Comparison of ENCODE assay signal across 8 mouse cellular contexts in genomic region chr10:123076245-123077023, GRCm38 (mm10). TPM values are rescaled to one million over a fixed set of nuclear protein-coding genes. Genes with fewer than 3 reads are reported as not detected.
DNase-seq lines count a peak whose midpoint lies in the region; ATAC-seq and TF ChIP-seq lines count a peak whose summit lies in the region.

Mon2 (minus strand) TSS chr10:123076505.

- H3K27me3 ChIP-seq in heart, embryonic 11.5 days (ENCODE audit: control insufficient read depth, insufficient read depth, low read length) = no peaks in the 10 kb centered on the region
- H3K27me3 ChIP-seq in kidney, embryonic 16.5 days (ENCODE audit: insufficient read depth, low read length) = no peaks in the 10 kb centered on the region
- no peaks in the 10 kb centered on the region; the same call in 1 of the 2 replicates for H3K27me3 ChIP-seq in liver, adult 2 months (ENCODE audit: control insufficient read depth, insufficient read depth, low read length)
- peaks cover 5% of the 10 kb centered on the region for H3K27me3 ChIP-seq in myocyte (ENCODE audit: control insufficient read depth, insufficient read depth, insufficient read length)
- H3K27me3 ChIP-seq in splenic B cell, adult 2 months (ENCODE audit: control insufficient read depth, insufficient read depth, low read length, poor library complexity, severe bottlenecking) = no peaks in the 10 kb centered on the region

- ATAC-seq in erythroblast, adult 5-6 weeks (replicated peaks; ENCODE audit: low FRiP score, poor library complexity, severe bottlenecking) = peak; percentile 98
- peak; percentile 100 for ATAC-seq in heart, embryonic 11.5 days (replicated peaks; ENCODE audit: insufficient number of reproducible peaks, low FRiP score, low TSS enrichment)
- ATAC-seq in kidney, embryonic 16.5 days (ENCODE audit: low FRiP score, low TSS enrichment) = peak; percentile 100

- peak; percentile 72 for TF ChIP-seq POLR2A in liver, adult 2 months (IDR thresholded peaks at IDR 0.05; ENCODE audit: extremely low read depth, insufficient read depth, low read length)
- peak; percentile 80 for TF ChIP-seq POLR2A in myocyte (IDR thresholded peaks at IDR 0.05; ENCODE audit: insufficient read length, low read depth)

- peak within 1 kb of the TSS; percentile 88 for H3K4me2 ChIP-seq in heart, embryonic 11.5 days
- peak within 1 kb of the TSS; percentile 85 for H3K4me2 ChIP-seq in kidney, embryonic 16.5 days (replicated peaks; ENCODE audit: low read depth, low read length)
- H3K4me2 ChIP-seq in myocyte (ENCODE audit: low read depth) = peak within 1 kb of the TSS; percentile 97

- H3K4me3 ChIP-seq in heart, embryonic 11.5 days (ENCODE audit: low read depth, low read length) = peak within 1 kb of the TSS; percentile 100
- H3K4me3 ChIP-seq in kidney, embryonic 16.5 days (ENCODE audit: low read length) = peak within 1 kb of the TSS; percentile 98
- peak within 1 kb of the TSS; percentile 75 for H3K4me3 ChIP-seq in liver, adult 2 months (ENCODE audit: insufficient read depth, low read depth, low read length)
- H3K4me3 ChIP-seq in myocyte = peak within 1 kb of the TSS; percentile 63

- peaks cover 14% of the 10 kb centered on the region for H3K4me1 ChIP-seq in heart, embryonic 11.5 days (ENCODE audit: control insufficient read depth, insufficient read depth, low read length)
- peaks cover 13% of the 10 kb centered on the region for H3K4me1 ChIP-seq in kidney, embryonic 16.5 days (ENCODE audit: insufficient read depth, low read length)
- H3K4me1 ChIP-seq in liver, adult 2 months (ENCODE audit: control insufficient read depth, insufficient read depth, low read length) = peaks cover 22% of the 10 kb centered on the region

- TF ChIP-seq CTCF in liver, adult 2 months (IDR thresholded peaks at IDR 0.05; ENCODE audit: low read depth, low read length) = no peak

- WGBS in heart, embryonic 11.5 days (ENCODE audit: insufficient replicate concordance) = under 1% methylated on average over 58 of the region's 58 CpGs
- under 1% methylated on average over 54 of the region's 58 CpGs for WGBS in kidney, embryonic 16.5 days
- under 1% methylated on average over 57 of the region's 58 CpGs for WGBS in liver, adult 2 months

- peak within 1 kb of the TSS; percentile 98 for H3ac ChIP-seq in myocyte (ENCODE audit: control insufficient read depth, insufficient read length)

- no peaks in the 10 kb centered on the region for H3K9me3 ChIP-seq in heart, embryonic 11.5 days (replicated peaks; ENCODE audit: control insufficient read depth, low read length)
- H3K9me3 ChIP-seq in kidney, embryonic 16.5 days (ENCODE audit: low read length) = no peaks in the 10 kb centered on the region

- H3K9ac ChIP-seq in heart, embryonic 11.5 days (ENCODE audit: low read depth, low read length) = peak within 1 kb of the TSS; percentile 90
- peak within 1 kb of the TSS; percentile 94 for H3K9ac ChIP-seq in kidney, embryonic 16.5 days (replicated peaks; ENCODE audit: low read length)
- H3K9ac ChIP-seq in liver, adult 2 months (ENCODE audit: low read depth, low read length) = peak within 1 kb of the TSS; percentile 97

- peaks cover 29% of the 10 kb centered on the region for H3K79me2 ChIP-seq in liver, adult 2 months (ENCODE audit: control insufficient read depth, insufficient read depth, low read length)
- H3K79me2 ChIP-seq in myocyte (ENCODE audit: control insufficient read depth, insufficient read depth) = peaks cover 42% of the 10 kb centered on the region

- no peaks in the 10 kb centered on the region for H3K36me3 ChIP-seq in heart, embryonic 11.5 days (ENCODE audit: control insufficient read depth, insufficient read depth, low read length)
- no peaks in the 10 kb centered on the region for H3K36me3 ChIP-seq in kidney, embryonic 16.5 days (ENCODE audit: insufficient read depth, low read length)
- H3K36me3 ChIP-seq in liver, adult 2 months (ENCODE audit: control insufficient read depth, insufficient read depth, low read length) = peaks cover 2% of the 10 kb centered on the region; the same call in 1 of the 2 replicates
- no peaks in the 10 kb centered on the region for H3K36me3 ChIP-seq in myocyte (ENCODE audit: control insufficient read depth, insufficient read depth)
- no peaks in the 10 kb centered on the region for H3K36me3 ChIP-seq in splenic B cell, adult 2 months (ENCODE audit: control insufficient read depth, insufficient read depth, low read length, poor library complexity, severe bottlenecking)

- peak within 1 kb of the TSS; percentile 76 for H3K27ac ChIP-seq in heart, embryonic 11.5 days (ENCODE audit: low read depth, low read length)
- H3K27ac ChIP-seq in kidney, embryonic 16.5 days (ENCODE audit: low read length) = peak within 1 kb of the TSS; percentile 63
- H3K27ac ChIP-seq in liver, adult 2 months (replicated peaks; ENCODE audit: insufficient read depth, low read depth, low read length) = peak within 1 kb of the TSS; percentile 85

- peak; percentile 97 to 98 for DNase-seq in B cell, adult 2 months
- peak; percentile 98 for DNase-seq in brain, adult 2 months (ENCODE audit: low read depth, low spot score)
- peak; percentile 80 for DNase-seq in liver, adult 2 months (ENCODE audit: extremely low read depth, low read depth, low spot score)
- DNase-seq in splenic B cell, adult 2 months (ENCODE audit: low read depth, low spot score) = peak; percentile 97

TF ChIP-seq in myocyte, 11 proteins besides CTCF, POLR2A, EP300 and RAD21:
- TF ChIP-seq POLR2AphosphoS2 (IDR thresholded peaks at IDR 0.05; ENCODE audit: insufficient read length, low read depth) = peak; percentile 86
- peak; percentile 42 for TF ChIP-seq TCF3 (IDR thresholded peaks at IDR 0.05; ENCODE audit: insufficient read length, low read depth)
- peak in 2 of 3 experiments; percentile 73 to 83 for TF ChIP-seq MYOG (IDR thresholded peaks at IDR 0.05; ENCODE audit: control insufficient read depth in 1 of 3, insufficient read depth in 1 of 3, insufficient read length in 2 of 3, low read depth in 2 of 3)
- peak in 2 of 3 experiments; percentile 64 to 82 for TF ChIP-seq MYOD1 (IDR thresholded peaks at IDR 0.05; ENCODE audit: control insufficient read depth in 1 of 3, insufficient read length in 2 of 3, low read depth in 2 of 3)
- TF ChIP-seq MAX (IDR thresholded peaks at IDR 0.05; ENCODE audit: low read depth) = no peak
- no peak for TF ChIP-seq CEBPB (IDR thresholded peaks at IDR 0.05; ENCODE audit: insufficient read depth, poor library complexity, severe bottlenecking)

RNA-seq across cellular contexts. Expression of gene Mon2, which starts in this region (rescaled TPM):
- total RNA-seq in erythroblast, adult 5-6 weeks (2015; ENCODE audit: low replicate concordance) = 11.9 and 13.8 TPM in 2 replicates
- 25.8 and 36.7 TPM in 2 replicates for total RNA-seq in erythroblast, adult 5-6 weeks (2017; ENCODE audit: low replicate concordance)
- 23.0 and 23.7 TPM in 2 replicates for polyA plus RNA-seq in heart, embryonic 11.5 days (2014; fragmentation: Nextera tagmentation; extraction: Ambion mirVana)
- 19.0 and 22.6 TPM in 2 replicates for polyA plus RNA-seq in kidney, embryonic 16.5 days (2015; fragmentation: Nextera tagmentation; extraction: Ambion mirVana)
- 51.8 and 58.1 TPM in 2 replicates for total RNA-seq in liver, adult 2 months (2014; rRNA removed)
- 24.3 and 35.1 TPM in 2 replicates for polyA plus RNA-seq in liver, adult 2 months (2012; rRNA removed)
- 31.0 TPM for polyA plus RNA-seq in myocyte (2012; fragmentation: generic; extraction: Trizol)

Comparison
In these comparisons a context has a peak if more than half of its experiments do, and no peak if none do; other contexts are left out.
1. Peak in every context shown above with its lines: DNase-seq, ATAC-seq, H3K4me3 ChIP-seq and H3K27ac ChIP-seq.